Mouse (Mus musculus) heart, embryonic 10.5 days (tissue): ENCODE results near the gene Sh3bgr. TPM values are rescaled to one million over a fixed set of nuclear protein-coding genes. Genes with fewer than 3 reads are reported as not detected.
A peak's percentile ranks its signal among the peaks of the same experiment; 100 is the strongest.

Experiments used
- DNase-seq: peaks from one replicate; pipeline ENCODE4 v3.0.0-alpha.2; 2017; ENCODE audit warnings: low spot score
- H3K27ac ChIP-seq: fragments of 300-500 bp; sonication (generic); 2 replicates; pipeline ENCODE4 v1.5.1; 2016; ENCODE audit warnings: mild to moderate bottlenecking
- H3K27me3 ChIP-seq: fragments of 300-500 bp; sonication (generic); 2 replicates; pipeline ENCODE4 v1.6.1; 2016; ENCODE audit warnings: mild to moderate bottlenecking; ENCODE audit not compliant: poor library complexity, insufficient read depth, severe bottlenecking
- H3K36me3 ChIP-seq: fragments of 300-500 bp; sonication (generic); 2 replicates; pipeline ENCODE4 v1.6.1; 2016; ENCODE audit warnings: mild to moderate bottlenecking, moderate library complexity
- H3K4me1 ChIP-seq: fragments of 300-500 bp; sonication (generic); 2 replicates; pipeline ENCODE4 v1.6.1; 2016; ENCODE audit warnings: mild to moderate bottlenecking
- H3K4me3 ChIP-seq: fragments of 300-500 bp; sonication (generic); 2 replicates; pipeline ENCODE4 v1.5.1; 2016; ENCODE audit warnings: mild to moderate bottlenecking, moderate library complexity
- H3K9me3 ChIP-seq: fragments of 300-500 bp; sonication (generic); 2 replicates; pipeline ENCODE4 v1.6.1; 2016; ENCODE audit warnings: mild to moderate bottlenecking, moderate library complexity
- WGBS: fragments of 180-500 bp; shearing (Covaris S2); methylation state at CpG from one replicate; pipeline ENCODE4 v1.1.7; 2016; 5-methylcytosine and 5-hydroxymethylcytosine counted together
- polyA plus RNA-seq: library from polyadenylated mRNA; unstranded; fragments of >200 nt; fragmentation: Nextera tagmentation; extraction: Ambion mirVana; gene quantifications from 2 replicates; pipeline ENCODE4 v1.2.1, GENCODE M21; 2016

Gene Sh3bgr
- polyA plus RNA-seq, 1 experiment from 2014 or later = 465 TPM

- H3K27ac ChIP-seq = no peak overlapping the region
- H3K27me3 ChIP-seq = no peaks in the 10 kb centered on the region
- WGBS = 67% methylated on average over 3 of the region's 3 CpGs
- peaks cover 72% of the 10 kb centered on the region for H3K36me3 ChIP-seq
- 0 out of 2 replicates have a peak, but pooled peaks cover 4% of the 10 kb centered on the region for H3K4me1 ChIP-seq
- H3K4me3 ChIP-seq = no peak overlapping the region
- peak; percentile 69 for DNase-seq
- H3K9me3 ChIP-seq = no peaks in the 10 kb centered on the region
Measured at GRCm38 (mm10) chr16:96221959-96222358, 21.7 kb downstream of the Sh3bgr start.

GRCm38 (mm10) chr16:96222452-96222851, 22.2 kb downstream of the Sh3bgr start:
- H3K9me3 ChIP-seq = no peaks in the 10 kb centered on the region
- DNase-seq = peak; percentile 54
- H3K27me3 ChIP-seq = no peaks in the 10 kb centered on the region
- no peak overlapping the region for H3K4me3 ChIP-seq
- 0 out of 2 replicates have a peak, but pooled peaks cover 4% of the 10 kb centered on the region for H3K4me1 ChIP-seq
- 79% methylated on average over 1 of the region's 1 CpGs for WGBS
- no peak overlapping the region for H3K27ac ChIP-seq
- H3K36me3 ChIP-seq = peaks cover 77% of the 10 kb centered on the region

GRCm38 (mm10) chr16:96228438-96228837, 28.2 kb downstream of the Sh3bgr start:
- H3K27me3 ChIP-seq = no peaks in the 10 kb centered on the region
- no peaks in the 10 kb centered on the region; the same call in 1 of the 2 replicates for H3K4me1 ChIP-seq
- DNase-seq = no peak
- H3K9me3 ChIP-seq = no peaks in the 10 kb centered on the region
- no peak overlapping the region for H3K27ac ChIP-seq
- 78% methylated on average over 13 of the region's 13 CpGs for WGBS
- no peak overlapping the region for H3K4me3 ChIP-seq
- peaks cover 50% of the 10 kb centered on the region for H3K36me3 ChIP-seq

GRCm38 (mm10) chr16:96229044-96229555, 28.9 kb downstream of the Sh3bgr start:
- no peaks in the 10 kb centered on the region for H3K27me3 ChIP-seq
- no peak overlapping the region for H3K4me3 ChIP-seq
- no peaks in the 10 kb centered on the region; the same call in 1 of the 2 replicates for H3K4me1 ChIP-seq
- H3K9me3 ChIP-seq = no peaks in the 10 kb centered on the region
- 57% methylated on average over 8 of the region's 8 CpGs for WGBS
- H3K36me3 ChIP-seq = peaks cover 43% of the 10 kb centered on the region
- peak; percentile 51 for DNase-seq
- no peak overlapping the region for H3K27ac ChIP-seq

- 30% methylated on average over 11 of the region's 11 CpGs for WGBS
- DNase-seq = peak; percentile 87
- H3K4me3 ChIP-seq = no peak overlapping the region
Measured at GRCm38 (mm10) chr16:96230411-96230810, 30.2 kb downstream of the Sh3bgr start.

GRCm38 (mm10) chr16:96231251-96231650, 31.0 kb downstream of the Sh3bgr start:
- Histone ChIP-seq H3K4me1 (no peaks in the 10 kb centered on the region; the same call in 1 of the 2 replicates), H3K4me3 (no peak overlapping the region)
- WGBS = 86% methylated on average over 4 of the region's 4 CpGs

More at GRCm38 (mm10) chr16:96230411-96230810, 30.2 kb downstream of the Sh3bgr start:
- H3K9me3 ChIP-seq = no peaks in the 10 kb centered on the region
- no peaks in the 10 kb centered on the region for H3K27me3 ChIP-seq
- no peaks in the 10 kb centered on the region; the same call in 1 of the 2 replicates for H3K4me1 ChIP-seq
- H3K36me3 ChIP-seq = peaks cover 30% of the 10 kb centered on the region
- no peak overlapping the region for H3K27ac ChIP-seq

GRCm38 (mm10) chr16:96231974-96232373, 31.7 kb downstream of the Sh3bgr start:
- 83% methylated on average over 8 of the region's 8 CpGs for WGBS
- H3K4me1 ChIP-seq = no peaks in the 10 kb centered on the region; the same call in 1 of the 2 replicates
- no peak overlapping the region for H3K4me3 ChIP-seq
- H3K27me3 ChIP-seq = no peaks in the 10 kb centered on the region
- no peaks in the 10 kb centered on the region for H3K9me3 ChIP-seq
- H3K27ac ChIP-seq = no peak overlapping the region
- peaks cover 15% of the 10 kb centered on the region for H3K36me3 ChIP-seq
- peak; percentile 63 for DNase-seq

More at GRCm38 (mm10) chr16:96231251-96231650, 31.0 kb downstream of the Sh3bgr start:
- H3K27me3 ChIP-seq = no peaks in the 10 kb centered on the region
- H3K27ac ChIP-seq = no peak overlapping the region
- no peaks in the 10 kb centered on the region for H3K9me3 ChIP-seq
- peak; percentile 70 for DNase-seq
- H3K36me3 ChIP-seq = peaks cover 22% of the 10 kb centered on the region

- DNase-seq = peak; percentile 60
- no peaks in the 10 kb centered on the region for H3K9me3 ChIP-seq
- 81% methylated on average over 8 of the region's 8 CpGs for WGBS
- no peaks in the 10 kb centered on the region for H3K4me1 ChIP-seq
- no peak overlapping the region for H3K27ac ChIP-seq
- H3K4me3 ChIP-seq = no peak overlapping the region
- no peaks in the 10 kb centered on the region for H3K27me3 ChIP-seq
- no peaks in the 10 kb centered on the region for H3K36me3 ChIP-seq
Measured at GRCm38 (mm10) chr16:96233996-96234395, 33.7 kb downstream of the Sh3bgr start.

- H3K4me1 ChIP-seq = no peaks in the 10 kb centered on the region
- H3K36me3 ChIP-seq = no peaks in the 10 kb centered on the region
- no peak within 1 kb of the TSS for H3K27ac ChIP-seq
- H3K4me3 ChIP-seq = no peak within 1 kb of the TSS
- H3K9me3 ChIP-seq = no peaks in the 10 kb centered on the region
- DNase-seq = peak; percentile 61
- H3K27me3 ChIP-seq = no peaks in the 10 kb centered on the region
- 78% methylated on average over 17 of the region's 17 CpGs for whole genome bisulfite sequencing
Measured at GRCm38 (mm10) chr16:96235366-96235970, 35.2 kb downstream of the Sh3bgr start, which contains the start of gene B3galt5. Gene B3galt5 (plus strand): TSS chr16:96235801.

GRCm38 (mm10) chr16:96244496-96244895, 44.2 kb downstream of the Sh3bgr start:
- Histone ChIP-seq H3K4me3 (no peak overlapping the region), H3K27me3 (no peaks in the 10 kb centered on the region), H3K4me1 (no peaks in the 10 kb centered on the region), H3K9me3 (peaks cover 6% of the 10 kb centered on the region; the same call in 1 of the 2 replicates), H3K27ac (no peak overlapping the region), H3K36me3 (no peaks in the 10 kb centered on the region)
- 84% methylated on average over 6 of the region's 6 CpGs for WGBS
- DNase-seq = peak; percentile 74

- 69% methylated on average over 7 of the region's 7 CpGs for WGBS
- Histone ChIP-seq H3K9me3 (peaks cover 6% of the 10 kb centered on the region; the same call in 1 of the 2 replicates), H3K4me1 (no peaks in the 10 kb centered on the region), H3K27ac (no peak overlapping the region), H3K27me3 (no peaks in the 10 kb centered on the region), H3K4me3 (no peak overlapping the region), H3K36me3 (no peaks in the 10 kb centered on the region)
- peak; percentile 39 for DNase-seq
Measured at GRCm38 (mm10) chr16:96249635-96250034, 49.4 kb downstream of the Sh3bgr start.

- H3K9me3 ChIP-seq = peaks cover 6% of the 10 kb centered on the region; the same call in 1 of the 2 replicates
- WGBS = 89% methylated on average over 1 of the region's 1 CpGs
- peak; percentile 46 for DNase-seq
Measured at GRCm38 (mm10) chr16:96252146-96252545, 51.9 kb downstream of the Sh3bgr start.

GRCm38 (mm10) chr16:96258429-96258828, 58.2 kb downstream of the Sh3bgr start:
- no peaks in the 10 kb centered on the region for H3K36me3 ChIP-seq
- WGBS = 84% methylated on average over 8 of the region's 8 CpGs
- H3K27ac ChIP-seq = no peak overlapping the region
- DNase-seq = peak; percentile 19
- no peak overlapping the region for H3K4me3 ChIP-seq
- H3K27me3 ChIP-seq = no peaks in the 10 kb centered on the region
- H3K4me1 ChIP-seq = no peaks in the 10 kb centered on the region
- no peaks in the 10 kb centered on the region for H3K9me3 ChIP-seq

More at GRCm38 (mm10) chr16:96252146-96252545, 51.9 kb downstream of the Sh3bgr start:
- Histone ChIP-seq H3K4me1 (no peaks in the 10 kb centered on the region), H3K27me3 (no peaks in the 10 kb centered on the region), H3K36me3 (no peaks in the 10 kb centered on the region), H3K27ac (no peak overlapping the region), H3K4me3 (no peak overlapping the region)
